Mouse (Mus musculus) C2C12 (cell line): Measurements from ENCODE around the gene Brd2.
A peak's percentile ranks its signal among the peaks of the same experiment; 100 is the strongest.

Experiments used
- CTCF ChIP-seq: IDR thresholded peaks from one replicate; pipeline ENCODE4 v1.5.1; 2011; ENCODE audit not compliant: control insufficient read depth, insufficient read depth, insufficient read length
- MAX ChIP-seq: IDR thresholded peaks from one replicate; pipeline ENCODE4 v1.6.1; 2011; ENCODE audit warnings: mild to moderate bottlenecking, control low read depth
- MYOD1 ChIP-seq: IDR thresholded peaks from one replicate; pipeline ENCODE4 v1.6.1; 2011; ENCODE audit warnings: low read depth; ENCODE audit not compliant: control insufficient read depth, insufficient read length
- USF1 ChIP-seq: IDR thresholded peaks from one replicate; pipeline ENCODE4 v1.6.1; 2011; ENCODE audit warnings: low read depth, mild to moderate bottlenecking, control low read depth, moderate library complexity

DNA sequence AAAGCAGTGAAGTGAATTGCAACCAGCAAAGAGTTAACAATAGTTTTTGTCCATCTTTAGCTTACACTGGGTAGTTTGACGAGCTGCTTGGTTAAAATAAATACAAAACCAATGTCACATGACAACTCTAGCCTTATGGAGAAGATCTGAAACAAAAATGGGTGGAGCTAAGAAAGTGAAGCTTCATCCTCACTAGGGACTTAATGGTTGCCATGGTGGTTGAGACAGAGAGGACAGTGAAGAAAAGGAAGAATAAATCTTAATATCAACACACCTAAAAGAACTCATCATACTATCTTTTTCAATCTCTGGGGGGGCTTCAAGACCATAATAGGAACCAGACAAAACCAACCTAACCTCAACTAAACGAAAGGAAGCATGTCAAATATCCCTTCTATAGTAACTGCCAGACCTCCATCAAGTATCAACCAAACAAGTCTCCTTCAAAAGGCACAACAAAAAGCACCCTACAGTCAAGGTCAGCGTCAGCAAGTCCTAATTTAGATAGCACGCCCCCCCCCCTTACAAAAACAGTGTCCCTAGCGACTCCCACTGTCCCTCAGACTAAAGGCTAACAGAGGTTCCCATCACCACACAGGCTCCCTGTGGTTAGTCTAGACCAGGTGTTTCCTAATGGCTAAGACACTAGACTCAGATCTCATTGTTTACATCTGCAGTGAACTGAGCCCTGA is 4.9 kb downstream of the Brd2 start:
- TF ChIP-seq CTCF (no peak), MAX (no peak), USF1 (peak; percentile 37), MYOD1 (no peak)
